Mouse (Mus musculus) central nervous system, embryonic 14 days (tissue): Measurements from ENCODE around the gene Stk11ip. TPM values are rescaled to one million over a fixed set of nuclear protein-coding genes. Genes with fewer than 3 reads are reported as not detected.

Experiments
- polyA plus RNA-seq: library from polyadenylated mRNA; depleted of rRNA; stranded (reverse); fragments of >200 nt; gene quantifications from 2 replicates; pipeline ENCODE4 v1.2.3, GENCODE M21; 2012; rRNA removed

Stk11ip gene
- polyA plus RNA-seq, result 34.9 and 35.1 TPM in 2 replicates

DNA sequence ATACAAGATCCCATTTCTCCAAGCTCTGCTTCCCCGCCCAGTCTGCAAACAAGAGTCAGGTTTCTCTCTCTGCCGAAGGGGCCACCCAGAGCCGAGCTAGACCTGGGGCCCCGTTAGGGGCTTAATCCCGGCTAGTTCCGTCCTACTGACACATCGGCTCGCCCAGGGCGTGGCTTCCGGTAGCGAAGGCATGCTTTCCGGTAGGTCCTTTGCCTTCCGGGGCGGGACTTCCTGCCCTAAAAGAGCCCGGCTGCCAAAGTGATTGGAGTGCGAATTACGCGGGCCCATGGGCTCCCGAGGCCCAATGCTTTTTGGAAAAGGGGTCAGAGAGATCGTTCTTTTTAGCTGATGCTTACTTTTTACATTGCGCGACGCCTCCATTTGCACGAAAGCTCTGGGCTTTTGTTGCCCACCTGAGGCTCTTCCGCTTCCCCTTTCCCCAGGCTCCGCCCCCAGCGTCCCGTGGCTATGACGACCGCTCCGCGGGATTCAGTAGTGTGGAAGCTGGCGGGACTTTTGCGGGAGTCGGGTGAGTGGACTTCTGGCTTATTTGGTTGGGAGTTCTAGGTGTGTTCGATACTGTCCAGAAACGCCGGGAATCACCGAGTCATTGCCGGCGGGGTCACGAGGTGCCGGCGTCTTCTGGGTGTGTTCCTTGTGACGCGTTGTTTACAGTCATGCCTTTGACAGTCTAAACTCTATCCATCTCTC is at the start of gene Stk11ip:
Gene Stk11ip (plus strand): TSS at position 209 of the 711 bp plus-strand sequence.

DNA sequence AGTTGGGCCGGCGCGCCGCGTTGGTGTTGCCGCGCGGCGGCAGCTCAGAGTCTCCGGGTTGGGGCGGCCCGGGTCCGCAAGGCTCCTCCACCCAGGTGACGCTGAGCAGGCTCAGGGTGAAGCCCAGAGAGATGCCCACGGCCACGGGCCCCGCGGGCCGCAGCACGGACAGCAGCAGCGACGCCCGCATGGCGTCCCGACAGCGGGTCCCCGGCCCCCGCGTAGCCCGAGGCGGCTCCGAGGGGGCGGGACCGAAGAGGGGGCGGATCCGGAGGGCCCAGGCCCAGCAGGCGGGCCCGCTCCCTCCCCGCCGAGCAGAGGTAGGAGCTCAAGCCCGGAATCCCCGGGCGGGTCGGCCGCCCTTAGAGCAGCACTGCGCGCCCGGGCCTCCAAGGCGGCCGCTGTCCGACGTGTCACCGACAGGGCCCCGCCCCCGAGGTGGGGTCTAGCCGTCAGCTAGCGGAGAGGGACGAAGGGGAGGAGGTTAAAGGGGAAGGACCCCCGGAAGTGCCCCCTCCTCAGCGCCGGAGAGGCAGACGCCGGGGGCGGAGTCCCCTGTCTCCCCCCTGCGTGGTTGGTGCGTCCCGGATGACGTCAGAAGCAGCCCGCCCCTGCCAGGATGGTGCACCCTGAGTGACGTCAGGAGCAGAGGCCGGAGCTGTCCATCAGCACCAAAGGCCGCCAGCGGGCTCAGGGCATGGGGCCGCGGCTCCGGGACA is 42.3 kb upstream of the Stk11ip start, which contains the start of the genes Chpf and Tmem198:
Gene Chpf (minus strand): TSS at position 392 of the 719 bp plus-strand sequence.
Gene Tmem198 (plus strand): TSS at position 617 of the 719 bp plus-strand sequence.

DNA sequence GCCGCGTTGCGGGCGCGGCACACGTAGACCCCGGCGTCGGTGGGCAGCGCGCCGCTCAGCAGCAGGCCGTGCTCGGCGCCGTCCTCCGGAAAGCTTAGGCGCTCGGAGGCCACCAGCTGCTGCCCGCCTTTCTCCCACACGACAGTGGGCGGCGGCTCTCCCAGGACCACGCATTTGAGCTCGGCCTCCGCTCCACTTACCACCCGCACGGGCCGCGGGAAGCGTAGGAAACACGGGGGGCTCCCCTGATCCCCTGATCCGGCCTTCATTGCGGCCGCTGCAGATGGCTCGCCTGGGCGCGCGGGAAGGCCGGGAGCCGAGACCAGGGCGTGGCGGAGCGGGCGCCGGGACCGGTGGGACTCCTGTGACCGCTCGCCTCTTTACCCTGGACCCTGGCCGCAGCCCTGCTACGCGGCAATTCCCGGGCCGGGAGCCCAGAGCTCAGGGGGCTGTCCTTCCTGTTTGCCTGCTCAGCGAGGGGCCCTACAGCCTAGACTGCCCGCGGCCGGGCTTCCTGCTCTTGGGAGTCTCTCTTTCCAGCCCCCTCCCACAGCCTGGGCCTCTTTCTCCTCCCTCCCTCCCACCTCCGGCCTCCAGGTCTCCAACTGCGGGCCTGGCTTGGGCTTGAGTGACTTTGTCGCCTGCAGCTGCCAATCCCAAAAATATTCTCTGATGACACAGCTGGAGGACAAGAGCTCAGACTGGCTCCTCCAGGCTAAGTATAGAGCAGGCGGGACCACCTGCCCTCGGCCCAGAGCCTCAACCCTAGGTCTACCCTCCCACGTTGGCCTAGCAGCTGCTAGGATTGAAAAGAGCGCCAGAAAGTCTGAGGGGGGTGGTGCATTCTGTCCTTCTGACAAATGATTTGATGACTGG is 15.1 kb upstream of the Stk11ip start, which contains the start of gene Obsl1:
Gene Obsl1 (minus strand): TSS at position 497 of the 876 bp plus-strand sequence.

DNA sequence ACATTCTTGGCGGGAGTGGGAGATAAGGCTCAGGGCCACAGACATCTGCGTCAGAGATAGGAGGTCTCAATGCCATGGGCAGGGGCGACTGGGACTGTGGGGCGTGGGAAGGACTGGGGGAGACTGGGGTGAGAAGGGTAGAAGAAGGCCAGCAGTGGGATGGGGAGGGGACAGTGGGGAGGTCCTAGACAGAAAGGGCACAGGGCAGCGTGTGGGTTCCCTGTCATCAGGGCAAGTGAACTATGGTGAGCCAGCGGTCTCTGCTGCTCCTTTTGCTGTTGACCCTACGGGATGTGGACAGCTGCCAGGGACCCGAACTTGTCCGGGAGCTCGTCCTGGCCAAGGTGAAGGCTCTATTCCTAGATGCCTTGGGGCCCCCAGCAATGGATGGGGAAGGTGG is 14.3 kb upstream of the Stk11ip start, which contains the start of gene Inha:
Gene Inha (plus strand): TSS at position 72 of the 400 bp plus-strand sequence.

DNA sequence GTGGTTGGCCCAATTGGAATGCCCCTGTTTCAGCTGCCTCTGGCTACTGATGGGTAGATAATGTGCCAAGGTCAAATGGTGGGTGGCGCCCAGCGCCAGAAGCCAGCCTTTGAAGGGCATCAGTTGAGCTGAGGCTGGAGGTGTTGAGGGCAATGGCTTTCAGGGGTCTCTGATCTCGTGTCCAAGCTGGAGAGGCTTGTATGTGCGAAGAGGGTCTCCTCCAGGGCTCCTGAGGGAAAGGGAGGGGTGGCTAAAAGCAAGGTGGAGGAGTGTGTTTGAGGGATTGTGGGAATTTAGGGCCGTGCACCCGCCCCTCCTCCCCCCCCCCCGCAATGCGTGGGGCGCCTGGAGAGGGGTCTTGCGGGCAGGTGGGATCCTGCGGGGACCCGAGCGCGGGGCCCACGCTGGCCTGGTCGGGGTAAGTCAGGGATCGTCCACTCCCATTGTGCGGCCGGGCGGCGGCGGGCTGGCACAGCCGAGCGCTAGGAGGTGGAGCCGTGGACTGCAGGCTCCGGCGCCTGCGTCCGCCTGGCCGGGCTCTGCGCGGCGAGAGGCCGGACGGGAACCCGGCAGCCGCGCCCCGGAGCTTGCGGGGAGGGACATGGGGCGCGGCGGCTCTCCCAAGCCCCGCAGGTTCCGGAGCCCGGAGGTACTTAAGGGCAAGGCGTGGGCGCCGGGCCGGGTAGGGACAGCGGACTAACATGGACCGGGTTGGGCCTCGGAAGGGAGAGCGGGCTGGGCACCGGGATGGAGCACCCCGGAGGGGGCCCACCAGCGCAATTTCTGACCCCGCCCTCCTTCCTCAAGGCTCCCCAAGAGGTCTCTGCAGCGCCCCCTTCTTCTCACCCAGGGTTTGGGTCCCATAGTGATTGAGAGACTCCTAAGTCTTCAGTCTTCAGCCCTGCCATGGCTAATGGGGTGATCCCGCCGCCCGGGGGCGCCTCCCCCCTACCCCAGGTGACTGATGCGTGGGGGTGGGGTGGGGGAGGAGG is 24.9 kb downstream of the Stk11ip start, which contains the start of gene Slc4a3:
Gene Slc4a3 (plus strand): TSS at position 302 of the 992 bp plus-strand sequence.

Other genes with a start within 250 kb of the Stk11ip start
- gene Resp18, start 243.1 kb upstream of the Stk11ip start, polyA plus RNA-seq, result 58.6 and 67.6 TPM in 2 replicates
- gene Dnpep, start 203.5 kb upstream of the Stk11ip start, polyA plus RNA-seq, result 146 and 166 TPM in 2 replicates
- 0.93 and 10.1 TPM in 2 replicates for gene Des, start 161.2 kb upstream of the Stk11ip start, polyA plus RNA-seq
- gene Speg, start 146.2 kb upstream of the Stk11ip start, polyA plus RNA-seq, result 41.4 and 54.7 TPM in 2 replicates
- 101 and 108 TPM in 2 replicates for gene Gmppa, start 85.6 kb upstream of the Stk11ip start, polyA plus RNA-seq
- 22.4 and 30.0 TPM in 2 replicates for gene Asic4, start 71.1 kb upstream of the Stk11ip start, polyA plus RNA-seq
- 52.0 and 66.5 TPM in 2 replicates for gene Chpf, start 42.2 kb upstream of the Stk11ip start, polyA plus RNA-seq
- gene Tmem198, start 42.0 kb upstream of the Stk11ip start, polyA plus RNA-seq, result 34.7 and 39.6 TPM in 2 replicates
- gene Obsl1, start 15.1 kb upstream of the Stk11ip start, polyA plus RNA-seq, result 53.1 and 100 TPM in 2 replicates
- 54.6 and 59.8 TPM in 2 replicates for gene Inha, start 14.5 kb upstream of the Stk11ip start, polyA plus RNA-seq
- 52.2 and 67.1 TPM in 2 replicates for gene Slc4a3, start 24.7 kb downstream of the Stk11ip start, polyA plus RNA-seq